Mouse (Mus musculus) olfactory bulb, adult 2 months (tissue): ENCODE results near the gene Abi3bp.

Experiments used
- CTCF ChIP-seq: fragments of 200-500 bp; IDR thresholded peaks from 2 replicates; pipeline ENCODE4 v1.5.1; 2012; ENCODE audit warnings: low read depth, mild to moderate bottlenecking, low read length, moderate library complexity; ENCODE audit not compliant: insufficient read depth
- POLR2A ChIP-seq: fragments of 200-500 bp; IDR thresholded peaks from 2 replicates; pipeline ENCODE4 v1.6.1; 2012; ENCODE audit warnings: mild to moderate bottlenecking, low read depth, low read length, moderate library complexity; ENCODE audit not compliant: insufficient read depth

DNA sequence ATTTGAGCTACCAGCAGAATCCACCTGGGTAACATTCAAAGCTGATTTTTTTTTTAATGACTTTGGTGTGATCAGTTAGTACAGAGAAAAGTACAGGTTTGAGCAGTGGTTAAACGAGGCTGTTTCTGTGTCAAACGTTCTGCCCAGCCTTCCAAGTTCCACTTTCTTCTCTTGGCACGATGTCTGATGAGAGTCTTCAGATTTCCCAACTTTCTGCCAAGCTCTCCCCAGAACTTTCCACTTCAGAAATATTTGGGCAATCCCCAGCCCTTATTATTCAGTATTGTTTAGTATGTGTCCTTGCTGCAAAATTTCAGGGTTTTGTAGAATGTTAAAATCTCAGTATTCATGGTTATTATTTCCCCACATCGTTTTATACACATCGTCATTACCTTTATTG, 115.9 kb downstream of the Abi3bp start:
- TF ChIP-seq CTCF (no peak), POLR2A (no peak)
